Mouse (Mus musculus) E14TG2a.4 (cell line): ENCODE results near the gene Ooep.
"Not testable (repeated sequence)": the region's sequence is repeated elsewhere in the genome, so short reads cannot be mapped to it uniquely, and the experiment has no call there.

Experiments
- H3K27me3 ChIP-seq: 2 replicates; pipeline ENCODE4 v1.6.1; 2014; ENCODE audit warnings: low read length, control low read depth; ENCODE audit not compliant: insufficient read depth
- H3K36me3 ChIP-seq: 2 replicates; pipeline ENCODE4 v1.6.1; 2014; ENCODE audit warnings: low read length, control low read depth; ENCODE audit not compliant: insufficient read depth
- H3K4me1 ChIP-seq: replicated peaks from 2 replicates; pipeline ENCODE4 v1.6.1; 2014; ENCODE audit warnings: low read depth, low read length, control low read depth
- H3K4me3 ChIP-seq: replicated peaks from 2 replicates; pipeline ENCODE4 v1.5.1; 2014; ENCODE audit warnings: mild to moderate bottlenecking, low read length
- H3K9me3 ChIP-seq: 2 replicates; pipeline ENCODE4 v1.6.1; 2014; ENCODE audit warnings: low read length, control low read depth
- CTCF ChIP-seq: conservative IDR thresholded peaks from 2 replicates; pipeline ENCODE4 v1.5.1; 2014; ENCODE audit warnings: low read length
- NANOG ChIP-seq: IDR thresholded peaks from 2 replicates; pipeline ENCODE4 v1.6.1; 2014; ENCODE audit warnings: borderline replicate concordance, low read length, mixed read lengths
- POU5F1 ChIP-seq: IDR thresholded peaks from 2 replicates; pipeline ENCODE4 v1.6.1; 2014; ENCODE audit warnings: low read length, borderline replicate concordance

The Ooep gene

DNA sequence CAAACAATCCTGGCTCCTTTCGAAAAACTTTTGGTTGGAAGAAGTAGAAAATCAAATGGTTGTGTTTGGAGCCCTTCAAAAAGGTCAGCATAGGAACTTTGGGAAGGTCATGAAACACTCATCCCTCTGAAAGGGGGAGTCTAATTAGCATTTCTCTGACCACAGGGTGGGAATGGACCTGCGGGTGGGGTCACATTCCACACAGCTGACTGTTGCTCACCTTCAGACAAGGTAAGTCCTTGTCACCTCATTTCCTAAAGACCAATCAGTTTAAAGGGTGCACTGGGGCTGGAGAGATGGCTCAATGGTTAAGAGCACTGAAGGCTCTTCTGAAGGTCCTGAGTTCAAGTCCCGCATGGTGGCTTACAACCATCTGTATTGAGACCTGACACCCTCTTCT is 7.1 kb downstream of the Ooep start:
- TF ChIP-seq CTCF (no peak), NANOG (peak; percentile 23; the same call in 1 of the 2 replicates), POU5F1 (no peak)
- no peaks in the 10 kb centered on the region for H3K9me3 ChIP-seq
- H3K27me3 ChIP-seq: no peaks in the 10 kb centered on the region
- peaks cover 3% of the 10 kb centered on the region for H3K36me3 ChIP-seq
- H3K4me3 ChIP-seq: 0 out of 2 replicates have a peak overlapping the region, but pooled peaks have one; percentile 1
- peaks cover 80% of the 10 kb centered on the region for H3K4me1 ChIP-seq

DNA sequence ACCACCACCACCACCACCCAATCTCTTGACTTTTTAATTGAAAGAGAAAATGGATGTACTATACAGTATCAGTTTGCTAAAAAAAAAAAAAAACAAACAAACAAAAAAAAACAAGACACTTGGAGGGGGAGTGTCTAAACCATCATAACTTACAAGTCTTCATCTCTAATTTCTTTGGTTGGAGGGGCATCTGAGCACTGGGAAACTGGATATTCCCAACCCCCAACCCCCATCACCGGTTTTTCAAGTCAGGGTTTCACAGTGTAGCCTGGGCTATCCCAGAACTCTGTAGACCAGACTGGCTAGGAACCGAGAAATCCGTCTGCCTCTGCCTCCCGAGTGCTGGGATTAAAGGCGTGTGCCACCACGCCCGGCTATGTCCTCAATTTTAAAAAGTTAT is 8.7 kb downstream of the Ooep start:
- Histone ChIP-seq H3K36me3 (no peaks in the 10 kb centered on the region), H3K27me3 (no peaks in the 10 kb centered on the region), H3K4me1 (peaks cover 78% of the 10 kb centered on the region), H3K9me3 (no peaks in the 10 kb centered on the region), H3K4me3 (peak overlapping the region; percentile 82)
- TF ChIP-seq CTCF: no peak
- no peak for TF ChIP-seq POU5F1
- no peak for TF ChIP-seq NANOG

- no peaks in the 10 kb centered on the region for H3K36me3 ChIP-seq
- TF ChIP-seq NANOG: no peak
- no peak for TF ChIP-seq POU5F1
- TF ChIP-seq CTCF: no peak
- H3K9me3 ChIP-seq: no peaks in the 10 kb centered on the region
- H3K4me1 ChIP-seq: peaks cover 76% of the 10 kb centered on the region
- H3K4me3 ChIP-seq: peak overlapping the region; percentile 82
- no peaks in the 10 kb centered on the region for H3K27me3 ChIP-seq
Observed at GRCm38 (mm10) chr9:78369349-78369748, 9.2 kb downstream of the Ooep start.

GRCm38 (mm10) chr9:78368671-78369293 is 9.7 kb downstream of the Ooep start:
- no peaks in the 10 kb centered on the region for H3K27me3 ChIP-seq
- TF ChIP-seq NANOG (no peak), POU5F1 (peak; percentile 68; the same call in 1 of the 2 replicates)
- peak overlapping the region; percentile 82 for H3K4me3 ChIP-seq
- H3K36me3 ChIP-seq: no peaks in the 10 kb centered on the region
- H3K4me1 ChIP-seq: peaks cover 76% of the 10 kb centered on the region
- no peaks in the 10 kb centered on the region for H3K9me3 ChIP-seq

DNA sequence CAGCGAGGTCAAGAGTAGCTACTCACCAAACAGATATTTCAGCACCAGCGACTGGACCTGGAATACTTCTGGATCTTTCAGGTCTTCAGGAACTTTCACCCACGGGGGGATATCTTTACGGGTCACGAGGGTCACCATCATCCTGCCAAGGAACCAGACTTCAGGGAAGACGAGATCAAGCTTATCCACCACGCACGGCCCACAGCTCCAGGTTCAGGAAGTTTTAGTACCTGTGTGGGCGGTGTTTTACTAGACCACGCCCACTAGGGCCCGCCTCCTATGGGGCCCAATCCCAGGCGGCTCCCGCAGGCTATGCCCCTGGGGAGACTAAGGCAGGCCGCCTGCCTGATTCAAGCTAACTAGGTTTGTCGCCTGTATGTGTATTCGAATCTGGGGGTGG is 10.6 kb downstream of the Ooep start, which contains the start of gene Dppa5a:
TSS of gene Dppa5a (minus strand) at position 219 of the 400 bp plus-strand sequence.
- H3K4me1 ChIP-seq: peaks cover 76% of the 10 kb centered on the region
- H3K9me3 ChIP-seq, H3K27me3 ChIP-seq, H3K36me3 ChIP-seq: not testable (repeated sequence)
- H3K4me3 ChIP-seq: peak within 1 kb of the TSS; percentile 82

DNA sequence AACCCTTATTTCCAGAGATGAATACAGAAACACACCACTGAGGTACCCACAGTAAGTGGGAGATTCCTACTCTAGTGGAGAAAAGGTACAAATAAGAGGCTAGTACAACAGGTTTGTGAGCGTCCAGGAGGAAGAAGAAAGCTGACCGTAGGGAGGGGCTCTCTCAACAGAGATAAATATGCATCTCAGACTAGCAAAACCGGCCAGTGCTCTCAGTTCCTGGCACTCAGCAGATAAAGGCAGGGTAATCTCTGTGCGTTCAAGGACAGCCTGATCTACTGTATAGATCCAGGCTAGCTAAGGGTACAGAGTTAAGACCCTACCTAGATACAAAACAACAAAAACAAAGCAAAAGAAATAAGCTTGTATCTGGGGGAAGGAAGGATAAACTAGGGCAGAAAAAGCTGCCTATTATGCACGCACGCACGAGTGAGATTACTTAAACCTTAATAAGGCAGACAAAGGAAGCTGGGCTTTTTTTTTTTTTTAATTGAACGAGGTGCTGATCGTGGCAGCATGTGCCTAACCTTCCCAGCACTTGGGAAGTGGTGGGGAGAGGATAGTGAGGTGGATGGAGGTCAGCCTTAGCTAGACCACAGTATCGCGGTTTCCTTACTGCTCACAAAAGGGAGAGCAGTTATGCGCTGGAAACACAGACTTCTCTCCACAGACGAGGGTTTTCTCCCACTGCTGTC is 12.5 kb downstream of the Ooep start:
- Histone ChIP-seq H3K4me3 (peak overlapping the region; percentile 68), H3K27me3 (no peaks in the 10 kb centered on the region)
- TF ChIP-seq POU5F1: no peak
- no peak for TF ChIP-seq CTCF
- TF ChIP-seq NANOG: no peak

GRCm38 (mm10) chr9:78364701-78365100 is 13.8 kb downstream of the Ooep start:
- H3K9me3 ChIP-seq: no peaks in the 10 kb centered on the region
- TF ChIP-seq POU5F1 (peak; percentile 83), NANOG (peak; percentile 80), CTCF (no peak)
- H3K4me1 ChIP-seq: peaks cover 76% of the 10 kb centered on the region
- peak overlapping the region; percentile 68 for H3K4me3 ChIP-seq
- H3K27me3 ChIP-seq: no peaks in the 10 kb centered on the region
- H3K36me3 ChIP-seq: no peaks in the 10 kb centered on the region

More for the DNA sequence above, 12.5 kb downstream of the Ooep start:
- H3K36me3 ChIP-seq: no peaks in the 10 kb centered on the region
- H3K9me3 ChIP-seq: no peaks in the 10 kb centered on the region
- H3K4me1 ChIP-seq: peaks cover 76% of the 10 kb centered on the region

GRCm38 (mm10) chr9:78363374-78363773 is 15.2 kb downstream of the Ooep start:
- no peak for TF ChIP-seq NANOG
- no peak for TF ChIP-seq POU5F1
- no peak for TF ChIP-seq CTCF
- H3K4me3 ChIP-seq: peak overlapping the region; percentile 46; the same call in 1 of the 2 replicates
- H3K9me3 ChIP-seq: no peaks in the 10 kb centered on the region
- no peaks in the 10 kb centered on the region for H3K36me3 ChIP-seq
- H3K27me3 ChIP-seq: no peaks in the 10 kb centered on the region
- H3K4me1 ChIP-seq: peaks cover 77% of the 10 kb centered on the region

- no peak for TF ChIP-seq CTCF
- peak; percentile 71; the same call in 1 of the 2 replicates for TF ChIP-seq POU5F1
- no peak for TF ChIP-seq NANOG
- Histone ChIP-seq H3K36me3 (no peaks in the 10 kb centered on the region), H3K4me1 (peaks cover 86% of the 10 kb centered on the region), H3K9me3 (no peaks in the 10 kb centered on the region), H3K27me3 (no peaks in the 10 kb centered on the region), H3K4me3 (peak overlapping the region; percentile 14; the same call in 1 of the 2 replicates)
Observed at GRCm38 (mm10) chr9:78360484-78360872, 18.0 kb downstream of the Ooep start.
